Comparison of ENCODE assay signal across 12 mouse cellular contexts in the genomic region with DNA sequence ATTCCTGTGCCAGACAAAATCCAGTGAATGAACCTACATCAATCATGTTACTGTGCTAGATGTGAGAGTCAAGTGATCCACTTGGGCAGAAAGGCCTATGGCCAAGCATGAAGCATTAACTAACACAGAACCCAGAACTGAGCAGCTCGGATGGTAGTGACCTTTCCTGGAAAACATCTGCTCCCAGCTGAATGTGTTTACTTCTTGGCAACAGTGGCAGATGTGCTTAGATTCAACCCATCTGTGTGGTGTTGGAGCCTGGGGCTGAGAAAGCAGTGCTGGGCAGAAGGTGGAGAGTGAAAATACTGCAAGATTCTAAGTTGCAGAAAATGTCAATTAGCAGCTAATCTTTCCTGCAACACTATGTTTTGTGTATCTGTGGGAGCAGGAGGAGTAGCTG.
DNase-seq lines count a peak whose midpoint lies in the region; ATAC-seq and TF ChIP-seq lines count a peak whose summit lies in the region.
"Had no signal": no experiment of that assay in that cellular context is flagged by ENCODE, and none has a peak within 500 bp of the region (broad histone marks: within the 10 kb centered on the region; RNA-seq: fewer than 3 reads in every experiment).

No protein-coding gene starts in this region.

- peak; percentile 15 for DNase-seq in hindbrain, embryonic 10.5 days (ENCODE audit: low spot score)
- no peak for DNase-seq in hindbrain, embryonic 14.5 days (ENCODE audit: low spot score)
- DNase-seq in adipocyte (ENCODE audit: low spot score), result peak; percentile 3
- DNase-seq in limb, embryonic 14.5 days (ENCODE audit: low spot score), result peak; percentile 16
- DNase-seq in kidney, adult 8-10 months, result no peak
- DNase-seq: cerebellum, adult 11-12 months; gastrocnemius, postnatal 36 days; kidney, postnatal 10 days had no signal

- H3K4me3 ChIP-seq in hindbrain, embryonic 10.5 days, result no peak overlapping the region
- no peak overlapping the region for H3K4me3 ChIP-seq in hindbrain, embryonic 14.5 days (replicated peaks; ENCODE audit: low read length)
- H3K4me3 ChIP-seq in forebrain, embryonic 13.5 days, result no peak overlapping the region
- no peak overlapping the region for H3K4me3 ChIP-seq in limb, embryonic 14.5 days (replicated peaks; ENCODE audit: low read length)
- no peak overlapping the region for H3K4me3 ChIP-seq in heart, embryonic 11.5 days (ENCODE audit: low read depth, low read length)
- H3K4me3 ChIP-seq: liver, embryonic 15.5 days had no signal

- 70% methylated on average over 1 of the region's 1 CpGs for WGBS in hindbrain, embryonic 10.5 days
- WGBS in hindbrain, embryonic 14.5 days, result 50% methylated on average over 1 of the region's 1 CpGs
- 55% methylated on average over 1 of the region's 1 CpGs for WGBS in forebrain, embryonic 13.5 days
- WGBS in limb, embryonic 14.5 days, result 12% methylated on average over 1 of the region's 1 CpGs
- 39% methylated on average over 1 of the region's 1 CpGs for WGBS in heart, embryonic 11.5 days (ENCODE audit: insufficient replicate concordance)

- no peak overlapping the region for H3K27ac ChIP-seq in hindbrain, embryonic 10.5 days
- H3K27ac ChIP-seq in hindbrain, embryonic 14.5 days, result no peak overlapping the region
- no peak overlapping the region for H3K27ac ChIP-seq in forebrain, embryonic 13.5 days
- no peak overlapping the region for H3K27ac ChIP-seq in limb, embryonic 14.5 days (replicated peaks; ENCODE audit: low read depth, low read length)
- H3K27ac ChIP-seq in heart, embryonic 11.5 days (ENCODE audit: low read depth, low read length), result no peak overlapping the region
- H3K27ac ChIP-seq: liver, embryonic 15.5 days had no signal

- H3K27me3 ChIP-seq in hindbrain, embryonic 10.5 days (ENCODE audit: insufficient read depth, poor library complexity, severe bottlenecking), result no peaks in the 10 kb centered on the region
- no peaks in the 10 kb centered on the region for H3K27me3 ChIP-seq in hindbrain, embryonic 14.5 days (ENCODE audit: control insufficient read depth, insufficient read depth, low read length)
- H3K27me3 ChIP-seq in forebrain, embryonic 13.5 days, result no peaks in the 10 kb centered on the region
- H3K27me3 ChIP-seq in limb, embryonic 14.5 days (ENCODE audit: control insufficient read depth, insufficient read depth, low read length), result no peaks in the 10 kb centered on the region
- H3K27me3 ChIP-seq in heart, embryonic 11.5 days (ENCODE audit: control insufficient read depth, insufficient read depth, low read length), result no peaks in the 10 kb centered on the region
- H3K27me3 ChIP-seq: liver, embryonic 15.5 days had no signal

- H3K9me3 ChIP-seq in hindbrain, embryonic 10.5 days, result no peaks in the 10 kb centered on the region
- H3K9me3 ChIP-seq in hindbrain, embryonic 14.5 days (ENCODE audit: control insufficient read depth, low read length), result no peaks in the 10 kb centered on the region
- no peaks in the 10 kb centered on the region for H3K9me3 ChIP-seq in forebrain, embryonic 13.5 days (replicated peaks)
- no peaks in the 10 kb centered on the region for H3K9me3 ChIP-seq in limb, embryonic 14.5 days (ENCODE audit: control insufficient read depth, low read length)
- no peaks in the 10 kb centered on the region for H3K9me3 ChIP-seq in heart, embryonic 11.5 days (replicated peaks; ENCODE audit: control insufficient read depth, low read length)
- H3K9me3 ChIP-seq: liver, embryonic 15.5 days had no signal

- no peak; the same call in 1 of the 2 replicates for ATAC-seq in hindbrain, embryonic 14.5 days (ENCODE audit: low FRiP score)
- ATAC-seq in forebrain, embryonic 13.5 days, result peak; percentile 48; the same call in 1 of the 2 replicates
- ATAC-seq in limb, embryonic 14.5 days (ENCODE audit: low FRiP score, low read depth), result no peak; the same call in 1 of the 2 replicates
- ATAC-seq in heart, embryonic 11.5 days (replicated peaks; ENCODE audit: insufficient number of reproducible peaks, low FRiP score, low TSS enrichment), result no peak
- ATAC-seq in megakaryocyte-erythroid progenitor cell, adult 5-6 weeks (replicated peaks; ENCODE audit: low FRiP score, low TSS enrichment, poor library complexity, severe bottlenecking), result no peak

- no peak overlapping the region for H3K4me2 ChIP-seq in hindbrain, embryonic 14.5 days (replicated peaks)
- H3K4me2 ChIP-seq in forebrain, embryonic 13.5 days, result no peak overlapping the region
- H3K4me2 ChIP-seq in limb, embryonic 14.5 days (replicated peaks; ENCODE audit: low read depth, low read length, severe bottlenecking), result no peak overlapping the region
- H3K4me2 ChIP-seq in heart, embryonic 11.5 days, result no peak overlapping the region
- H3K4me2 ChIP-seq: liver, embryonic 15.5 days had no signal

- no peak overlapping the region for H3K9ac ChIP-seq in hindbrain, embryonic 14.5 days
- H3K9ac ChIP-seq in forebrain, embryonic 13.5 days, result no peak overlapping the region
- H3K9ac ChIP-seq in limb, embryonic 14.5 days (ENCODE audit: low read depth, low read length, severe bottlenecking), result no peak overlapping the region
- H3K9ac ChIP-seq in heart, embryonic 11.5 days (ENCODE audit: low read depth, low read length), result no peak overlapping the region
- H3K9ac ChIP-seq: liver, embryonic 15.5 days had no signal

- H3K36me3 ChIP-seq in hindbrain, embryonic 10.5 days, result no peaks in the 10 kb centered on the region
- H3K36me3 ChIP-seq in hindbrain, embryonic 14.5 days (replicated peaks; ENCODE audit: control insufficient read depth, insufficient read depth), result no peaks in the 10 kb centered on the region
- no peaks in the 10 kb centered on the region for H3K36me3 ChIP-seq in forebrain, embryonic 13.5 days (ENCODE audit: poor library complexity, severe bottlenecking)
- H3K36me3 ChIP-seq in limb, embryonic 14.5 days (ENCODE audit: control insufficient read depth, insufficient read depth, low read length), result no peaks in the 10 kb centered on the region
- no peaks in the 10 kb centered on the region for H3K36me3 ChIP-seq in heart, embryonic 11.5 days (ENCODE audit: control insufficient read depth, insufficient read depth, low read length)
- H3K36me3 ChIP-seq: liver, embryonic 15.5 days had no signal

- H3K4me1 ChIP-seq in hindbrain, embryonic 10.5 days (replicated peaks), result no peaks in the 10 kb centered on the region
- H3K4me1 ChIP-seq in hindbrain, embryonic 14.5 days (replicated peaks; ENCODE audit: control insufficient read depth, insufficient read depth, low read length), result no peaks in the 10 kb centered on the region
- no peaks in the 10 kb centered on the region for H3K4me1 ChIP-seq in forebrain, embryonic 13.5 days
- H3K4me1 ChIP-seq in limb, embryonic 14.5 days (ENCODE audit: control insufficient read depth, insufficient read depth, low read length), result no peaks in the 10 kb centered on the region
- no peaks in the 10 kb centered on the region for H3K4me1 ChIP-seq in heart, embryonic 11.5 days (ENCODE audit: control insufficient read depth, insufficient read depth, low read length)
- H3K4me1 ChIP-seq: liver, embryonic 15.5 days had no signal

- TF ChIP-seq POLR2A in limb, embryonic 14.5 days (IDR thresholded peaks at IDR 0.05; ENCODE audit: borderline replicate concordance, extremely low read depth, insufficient read depth, insufficient read length), result no peak

Comparison
In these comparisons a context has a peak if more than half of its experiments do, and no peak if none do; other contexts are left out.
1. DNase-seq: peak in hindbrain, embryonic 10.5 days (single experiment), adipocyte (single experiment) and limb, embryonic 14.5 days (single experiment); none in hindbrain, embryonic 14.5 days (single experiment) and kidney, adult 8-10 months (0 of 2).